In the genomic region with DNA sequence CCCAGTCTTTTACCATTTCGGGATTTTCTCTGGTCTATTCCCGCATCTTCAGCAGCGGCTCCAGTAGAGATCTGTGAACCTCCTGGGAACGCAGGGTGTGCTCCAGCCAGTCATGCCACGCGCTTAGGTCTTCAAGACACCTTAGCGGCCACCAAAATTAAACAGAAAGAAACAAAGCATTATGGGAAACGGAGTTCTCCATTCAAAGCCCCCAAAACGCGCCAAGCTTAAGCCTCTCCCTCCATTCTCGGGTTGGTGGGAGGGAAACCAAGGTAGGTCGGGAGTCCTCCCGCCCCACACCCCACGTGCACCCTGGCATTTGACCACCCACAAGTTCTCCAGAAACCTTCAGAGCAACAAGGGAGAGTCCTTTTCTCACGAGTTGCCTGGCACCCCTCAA, we compare ENCODE assay signal across 8 mouse cellular contexts. TPM values are rescaled to one million over a fixed set of nuclear protein-coding genes. Genes with fewer than 3 reads are reported as not detected.
DNase-seq lines count a peak whose midpoint lies in the region; ATAC-seq and TF ChIP-seq lines count a peak whose summit lies in the region.

No protein-coding gene starts in this region.

- peak overlapping the region; percentile 44; the same call in 1 of the 2 replicates for H3K9ac ChIP-seq in heart, embryonic 13.5 days
- peak overlapping the region; percentile 53; the same call in 1 of the 2 replicates for H3K9ac ChIP-seq in hindbrain, embryonic 13.5 days
- no peak overlapping the region for H3K9ac ChIP-seq in midbrain, postnatal 0 days (replicated peaks; ENCODE audit: low read length, poor library complexity, severe bottlenecking)

- intact Hi-C loops in left cerebral cortex, postnatal 10 days (cut with DNase I), result no loop called here

- no peaks in the 10 kb centered on the region for H3K9me3 ChIP-seq in heart, embryonic 13.5 days
- H3K9me3 ChIP-seq in hindbrain, embryonic 13.5 days, result no peaks in the 10 kb centered on the region
- H3K9me3 ChIP-seq in midbrain, postnatal 0 days (ENCODE audit: low read length), result no peaks in the 10 kb centered on the region

- peak overlapping the region; percentile 55 for H3K4me3 ChIP-seq in heart, embryonic 13.5 days
- H3K4me3 ChIP-seq in hindbrain, embryonic 13.5 days, result peak overlapping the region; percentile 46
- peak overlapping the region; percentile 39 for H3K4me3 ChIP-seq in midbrain, postnatal 0 days (ENCODE audit: low read depth, low read length)

- no peaks in the 10 kb centered on the region for H3K36me3 ChIP-seq in heart, embryonic 13.5 days
- no peaks in the 10 kb centered on the region for H3K36me3 ChIP-seq in hindbrain, embryonic 13.5 days
- no peaks in the 10 kb centered on the region for H3K36me3 ChIP-seq in midbrain, postnatal 0 days (ENCODE audit: insufficient read depth, low read length)

- H3K27ac ChIP-seq in heart, embryonic 13.5 days (replicated peaks), result no peak overlapping the region
- no peak overlapping the region for H3K27ac ChIP-seq in hindbrain, embryonic 13.5 days
- H3K27ac ChIP-seq in midbrain, postnatal 0 days (ENCODE audit: low read depth, low read length), result no peak overlapping the region

- H3K4me2 ChIP-seq in heart, embryonic 13.5 days, result peak overlapping the region; percentile 86
- peak overlapping the region; percentile 87 for H3K4me2 ChIP-seq in hindbrain, embryonic 13.5 days
- peak overlapping the region; percentile 87 for H3K4me2 ChIP-seq in midbrain, postnatal 0 days (ENCODE audit: low read depth, low read length, poor library complexity, severe bottlenecking)

- peaks cover 46% of the 10 kb centered on the region for H3K27me3 ChIP-seq in heart, embryonic 13.5 days (replicated peaks)
- H3K27me3 ChIP-seq in hindbrain, embryonic 13.5 days, result peaks cover 18% of the 10 kb centered on the region
- H3K27me3 ChIP-seq in midbrain, postnatal 0 days (ENCODE audit: insufficient read depth, low read length), result no peaks in the 10 kb centered on the region

- no peak for DNase-seq in heart, adult 8-10 months (ENCODE audit: low spot score)
- peak; percentile 62 for DNase-seq in ZHBTc4 (ENCODE audit: low read depth, low spot score)
- DNase-seq in midbrain, postnatal 0 days (ENCODE audit: low spot score), result no peak
- DNase-seq in urinary bladder, postnatal 25 days (ENCODE audit: low spot score), result no peak
- DNase-seq in right cerebral cortex, adult 2 months (ENCODE audit: low spot score in 2 of 2), result no peak
- no peak for DNase-seq in left cerebral cortex, postnatal 10 days (ENCODE audit: extremely low spot score in 1 of 2, low spot score in 2 of 2)

- ATAC-seq in heart, embryonic 13.5 days (ENCODE audit: extremely low read depth, insufficient number of reproducible peaks, low FRiP score, low TSS enrichment), result no peak
- ATAC-seq in hindbrain, embryonic 13.5 days (ENCODE audit: low FRiP score), result no peak
- ATAC-seq in midbrain, postnatal 0 days (ENCODE audit: low FRiP score), result no peak

- H3K4me1 ChIP-seq in heart, embryonic 13.5 days, result no peaks in the 10 kb centered on the region
- H3K4me1 ChIP-seq in hindbrain, embryonic 13.5 days (replicated peaks), result no peaks in the 10 kb centered on the region; the same call in 1 of the 2 replicates
- no peaks in the 10 kb centered on the region for H3K4me1 ChIP-seq in midbrain, postnatal 0 days (ENCODE audit: insufficient read depth, low read length)

- 12% methylated on average over 15 of the region's 15 CpGs for WGBS in heart, embryonic 13.5 days
- 18% methylated on average over 15 of the region's 15 CpGs for WGBS in hindbrain, embryonic 13.5 days
- WGBS in midbrain, postnatal 0 days, result 17% methylated on average over 15 of the region's 15 CpGs

- no peak for TF ChIP-seq CTCF in midbrain, postnatal 0 days (IDR thresholded peaks at IDR 0.05)

RNA-seq across cellular contexts. Expression of gene Ccdc160, which starts 47.2 kb away (rescaled TPM):
- polyA plus RNA-seq in heart, embryonic 13.5 days (2015; fragmentation: Nextera tagmentation; extraction: Ambion mirVana), result 0.41 and 0.62 TPM in 2 replicates
- under 1 TPM; 0.16 to 0.47 (median 0.23) TPM for total RNA-seq in heart, adult 8-10 months (2022)
- 4.1 and 5.4 TPM in 2 replicates for polyA plus RNA-seq in hindbrain, embryonic 13.5 days (2015; fragmentation: Nextera tagmentation; extraction: Ambion mirVana)
- 3.2 and 3.6 TPM in 2 replicates for total RNA-seq in midbrain, postnatal 0 days (2014; rRNA removed)
- polyA plus RNA-seq in midbrain, postnatal 0 days (2015; fragmentation: Nextera tagmentation; extraction: Ambion mirVana), result 6.3 and 8.3 TPM in 2 replicates
- total RNA-seq in left cerebral cortex, postnatal 10 days (2021), result 1 to 10 TPM; 3.2 to 3.5 TPM
